Mouse (Mus musculus): ENCODE measurements at regions not wholly inside any gene's neighbourhood (a gene's known extent, or its start where the extent isn't known, plus 50 kb on each side); places are given as distances from the start of the nearest gene placed in this dataset.

GRCm38 (mm10) chr7:70834787-70835461 lies 468.4 kb upstream of the Nr2f2 start:
- DNase-seq (ENCODE audit: low spot score) = no peak

GRCm38 (mm10) chr7:70828486-70829195 lies 462.1 kb upstream of the Nr2f2 start:
- no peak for DNase-seq (ENCODE audit: low spot score)

GRCm38 (mm10) chr7:70826074-70826473 lies 459.5 kb upstream of the Nr2f2 start:
- DNase-seq (ENCODE audit: low spot score) = no peak

- no peak for DNase-seq (ENCODE audit: low spot score)
Observed at GRCm38 (mm10) chr7:70823020-70823419, 456.5 kb upstream of the Nr2f2 start.

GRCm38 (mm10) chr7:70822310-70822821 lies 455.8 kb upstream of the Nr2f2 start:
- DNase-seq (ENCODE audit: low spot score) = no peak

- no peak for DNase-seq (ENCODE audit: low spot score)
Observed at GRCm38 (mm10) chr7:70821861-70822260, 455.3 kb upstream of the Nr2f2 start.

GRCm38 (mm10) chr7:70817347-70817913 lies 450.9 kb upstream of the Nr2f2 start:
- DNase-seq (ENCODE audit: low spot score) = no peak

GRCm38 (mm10) chr7:70814391-70814790 lies 447.9 kb upstream of the Nr2f2 start:
- DNase-seq (ENCODE audit: low spot score) = no peak

- no peak for DNase-seq (ENCODE audit: low spot score)
Observed at GRCm38 (mm10) chr7:70813101-70813500, 446.6 kb upstream of the Nr2f2 start.

- no peak for DNase-seq (ENCODE audit: low spot score)
Observed at GRCm38 (mm10) chr7:70810411-70811090, 444.0 kb upstream of the Nr2f2 start.

- no peak for DNase-seq (ENCODE audit: low spot score)
Observed at GRCm38 (mm10) chr7:70804281-70804680, 437.7 kb upstream of the Nr2f2 start.

GRCm38 (mm10) chr7:70799976-70800375 lies 433.4 kb upstream of the Nr2f2 start:
- no peak for DNase-seq (ENCODE audit: low spot score)

- DNase-seq (ENCODE audit: low spot score) = no peak
Observed at GRCm38 (mm10) chr7:70799031-70799766, 432.7 kb upstream of the Nr2f2 start.

- DNase-seq (ENCODE audit: low spot score) = no peak
Observed at GRCm38 (mm10) chr7:70796038-70796760, 429.7 kb upstream of the Nr2f2 start.

GRCm38 (mm10) chr7:70788902-70789796 lies 422.6 kb upstream of the Nr2f2 start:
- peak; percentile 40 for DNase-seq (ENCODE audit: low spot score)

GRCm38 (mm10) chr7:70787966-70788365 lies 421.4 kb upstream of the Nr2f2 start:
- no peak for DNase-seq (ENCODE audit: low spot score)

GRCm38 (mm10) chr7:70780742-70781332 lies 414.3 kb upstream of the Nr2f2 start:
- no peak for DNase-seq (ENCODE audit: low spot score)

GRCm38 (mm10) chr7:70777763-70778162 lies 411.2 kb upstream of the Nr2f2 start:
- no peak for DNase-seq (ENCODE audit: low spot score)

GRCm38 (mm10) chr7:70769655-70770054 lies 403.1 kb upstream of the Nr2f2 start:
- DNase-seq (ENCODE audit: low spot score) = no peak

- no peak for DNase-seq (ENCODE audit: low spot score)
Observed at GRCm38 (mm10) chr7:70767697-70768096, 401.2 kb upstream of the Nr2f2 start.
